In the genomic region with DNA sequence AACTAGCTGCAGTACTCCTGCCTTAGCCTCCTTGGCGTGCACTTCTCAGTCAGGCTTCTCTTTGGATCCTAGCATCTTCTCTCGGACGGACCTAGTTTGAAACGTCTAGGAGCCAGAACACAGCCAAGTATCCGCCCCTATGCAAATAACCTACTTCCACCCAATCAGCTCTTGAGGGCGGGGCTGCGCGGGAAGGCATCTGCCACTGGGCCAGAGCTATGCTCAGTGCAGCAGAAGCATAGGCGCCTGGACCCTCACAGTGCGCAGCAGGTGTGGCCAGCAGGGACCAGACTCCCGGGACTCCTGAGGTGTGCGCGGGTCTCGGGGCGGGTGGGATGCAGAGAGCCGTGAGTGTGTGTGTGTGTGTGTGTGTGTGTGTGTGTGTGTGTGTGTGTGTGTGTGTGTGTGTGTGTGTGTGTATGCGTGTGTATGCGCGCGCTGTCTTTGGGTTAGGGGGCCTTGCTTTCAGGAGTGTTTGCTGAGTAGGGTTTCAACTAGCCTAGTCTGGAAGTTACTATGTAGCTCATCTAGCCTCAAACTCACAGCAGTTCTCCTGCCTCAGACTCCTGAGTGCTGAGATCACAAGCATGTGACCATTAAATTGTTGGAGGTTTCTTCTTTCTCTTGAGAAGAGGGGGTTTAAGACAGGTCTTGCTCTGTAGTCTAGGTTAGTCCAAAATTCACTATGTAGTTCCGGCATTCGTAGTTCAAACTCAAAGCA, we compare ENCODE assay signal across 8 mouse cellular contexts. TPM values are rescaled to one million over a fixed set of nuclear protein-coding genes. Genes with fewer than 3 reads are reported as not detected.
DNase-seq lines count a peak whose midpoint lies in the region; ATAC-seq and TF ChIP-seq lines count a peak whose summit lies in the region.

No protein-coding gene starts in this region.

- no peaks in the 10 kb centered on the region for H3K36me3 ChIP-seq in heart, adult 2 months (ENCODE audit: control insufficient read depth, insufficient read depth, low read length)
- H3K36me3 ChIP-seq in liver, embryonic 15.5 days (replicated peaks) = no peaks in the 10 kb centered on the region
- H3K36me3 ChIP-seq in neural tube, embryonic 11.5 days (ENCODE audit: control insufficient read depth, insufficient read depth, low read length) = no peaks in the 10 kb centered on the region

- H3K9ac ChIP-seq in heart, adult 2 months (ENCODE audit: low read depth, low read length) = no peak overlapping the region
- no peak overlapping the region for H3K9ac ChIP-seq in liver, embryonic 15.5 days
- no peak overlapping the region for H3K9ac ChIP-seq in neural tube, embryonic 11.5 days (ENCODE audit: low read length)

- no peak for TF ChIP-seq POLR2A in heart, adult 2 months (IDR thresholded peaks at IDR 0.05; ENCODE audit: insufficient read depth, low read depth, low read length)

- H3K27ac ChIP-seq in heart, adult 2 months = no peak overlapping the region
- no peak overlapping the region for H3K27ac ChIP-seq in liver, embryonic 15.5 days (replicated peaks)
- no peak overlapping the region for H3K27ac ChIP-seq in neural tube, embryonic 11.5 days (ENCODE audit: low read depth, low read length)

- 19% methylated on average over 22 of the region's 22 CpGs for WGBS in heart, adult 2 months
- 16% methylated on average over 22 of the region's 22 CpGs for WGBS in liver, embryonic 15.5 days (ENCODE audit: insufficient replicate concordance)
- WGBS in neural tube, embryonic 11.5 days = 13% methylated on average over 13 of the region's 22 CpGs

- no peak for TF ChIP-seq EP300 in heart, adult 2 months (IDR thresholded peaks at IDR 0.05; ENCODE audit: insufficient read depth, low read depth, low read length)

- H3K27me3 ChIP-seq in heart, adult 2 months (ENCODE audit: control insufficient read depth, insufficient read depth, low read length) = no peaks in the 10 kb centered on the region
- peaks cover 42% of the 10 kb centered on the region for H3K27me3 ChIP-seq in liver, embryonic 15.5 days
- H3K27me3 ChIP-seq in neural tube, embryonic 11.5 days (ENCODE audit: control insufficient read depth, insufficient read depth, low read length) = no peaks in the 10 kb centered on the region

- intact Hi-C loops in heart, adult 2 months (cut with DNase I) = no loop called here

- H3K79me2 ChIP-seq in heart, adult 2 months (replicated peaks; ENCODE audit: control insufficient read depth, insufficient read depth, low read length) = no peaks in the 10 kb centered on the region

- peaks cover 1% of the 10 kb centered on the region for H3K4me1 ChIP-seq in heart, adult 2 months (ENCODE audit: control insufficient read depth, insufficient read depth, low read length)
- H3K4me1 ChIP-seq in liver, embryonic 15.5 days (replicated peaks) = peaks cover 22% of the 10 kb centered on the region
- H3K4me1 ChIP-seq in neural tube, embryonic 11.5 days (ENCODE audit: control insufficient read depth, insufficient read depth, low read length) = no peaks in the 10 kb centered on the region

- no peaks in the 10 kb centered on the region for H3K9me3 ChIP-seq in liver, embryonic 15.5 days (replicated peaks)
- H3K9me3 ChIP-seq in neural tube, embryonic 11.5 days (ENCODE audit: control insufficient read depth, low read length) = no peaks in the 10 kb centered on the region

- H3K4me3 ChIP-seq in heart, adult 2 months = no peak overlapping the region
- H3K4me3 ChIP-seq in liver, embryonic 15.5 days (replicated peaks) = 0 out of 2 replicates have a peak overlapping the region, but pooled peaks have one; percentile 20
- no peak overlapping the region for H3K4me3 ChIP-seq in neural tube, embryonic 11.5 days (ENCODE audit: low read depth, low read length)

- peak; percentile 86 for ATAC-seq in liver, embryonic 15.5 days (ENCODE audit: insufficient read depth)
- peak; percentile 92 for ATAC-seq in neural tube, embryonic 11.5 days (ENCODE audit: insufficient read depth, low FRiP score, low TSS enrichment)

- peak; percentile 32 for DNase-seq in urinary bladder, postnatal 25 days (ENCODE audit: low spot score)
- DNase-seq in urinary bladder, adult 2 months (ENCODE audit: low spot score) = no peak
- peak; percentile 74 for DNase-seq in embryo, embryonic 9.5 days (ENCODE audit: extremely low spot score)
- DNase-seq in heart, adult 2 months = peak; percentile 47 to 55
- DNase-seq in kidney, adult 11 months = peak; percentile 55
- peak; percentile 83 for DNase-seq in neural tube, embryonic 11.5 days (ENCODE audit: low spot score)
- peak; percentile 19 for DNase-seq in telencephalon, adult 2 months (ENCODE audit: low read depth, low spot score)

- no peak for TF ChIP-seq CTCF in heart, adult 2 months (IDR thresholded peaks at IDR 0.05)

- H3K4me2 ChIP-seq in liver, embryonic 15.5 days = peak overlapping the region; percentile 55
- H3K4me2 ChIP-seq in neural tube, embryonic 11.5 days (ENCODE audit: low read depth) = peak overlapping the region; percentile 25; the same call in 1 of the 2 replicates

RNA-seq across cellular contexts. Expression of a gene that starts 13.2 kb away (rescaled TPM):
- 0.29 and 0.35 TPM in 2 replicates for polyA plus RNA-seq in urinary bladder, adult 2 months (2012; rRNA removed)
- total RNA-seq in heart, adult 2 months (2021) = under 1 TPM; 0.25 to 0.44 TPM
- 0.27 and 0.38 TPM in 2 replicates for polyA plus RNA-seq in heart, adult 2 months (2012; rRNA removed)
- not detected in 2 replicates for polyA plus RNA-seq in liver, embryonic 15.5 days (2015; fragmentation: Nextera tagmentation; extraction: Ambion mirVana)
- polyA plus RNA-seq in neural tube, embryonic 11.5 days (2014; fragmentation: Nextera tagmentation; extraction: Ambion mirVana) = 0.39 and 0.58 TPM in 2 replicates

RNA-seq across cellular contexts. Expression of a gene that starts 13.4 kb away (rescaled TPM):
- polyA plus RNA-seq in urinary bladder, adult 2 months (2012; rRNA removed) = 73.8 and 74.1 TPM in 2 replicates
- total RNA-seq in heart, adult 2 months (2021) = 10 to 100 TPM; 22.6 to 23.7 TPM
- polyA plus RNA-seq in heart, adult 2 months (2012; rRNA removed) = 45.3 and 46.6 TPM in 2 replicates
- 22.4 and 25.7 TPM in 2 replicates for polyA plus RNA-seq in liver, embryonic 15.5 days (2015; fragmentation: Nextera tagmentation; extraction: Ambion mirVana)
- polyA plus RNA-seq in neural tube, embryonic 11.5 days (2014; fragmentation: Nextera tagmentation; extraction: Ambion mirVana) = 52.1 and 52.2 TPM in 2 replicates

RNA-seq across cellular contexts. Expression of a gene that starts 13.7 kb away (rescaled TPM):
- 14.8 and 17.3 TPM in 2 replicates for polyA plus RNA-seq in urinary bladder, adult 2 months (2012; rRNA removed)
- total RNA-seq in heart, adult 2 months (2021) = 10 to 100 TPM; 18.1 to 18.6 TPM
- polyA plus RNA-seq in heart, adult 2 months (2012; rRNA removed) = 30.9 and 41.5 TPM in 2 replicates
- polyA plus RNA-seq in liver, embryonic 15.5 days (2015; fragmentation: Nextera tagmentation; extraction: Ambion mirVana) = 6.5 and 7.3 TPM in 2 replicates
- 13.0 and 13.3 TPM in 2 replicates for polyA plus RNA-seq in neural tube, embryonic 11.5 days (2014; fragmentation: Nextera tagmentation; extraction: Ambion mirVana)

RNA-seq across cellular contexts. Expression of a gene that starts 19.5 kb away (rescaled TPM):
- 55.4 and 80.0 TPM in 2 replicates for polyA plus RNA-seq in urinary bladder, adult 2 months (2012; rRNA removed)
- total RNA-seq in heart, adult 2 months (2021) = 100 to 1,000 TPM in 1 of 2 experiments, 10 to 100 TPM in 1; 93.6 to 108 TPM
- polyA plus RNA-seq in heart, adult 2 months (2012; rRNA removed) = 134 and 145 TPM in 2 replicates
- 28.1 and 31.9 TPM in 2 replicates for polyA plus RNA-seq in liver, embryonic 15.5 days (2015; fragmentation: Nextera tagmentation; extraction: Ambion mirVana)
- 36.4 and 36.8 TPM in 2 replicates for polyA plus RNA-seq in neural tube, embryonic 11.5 days (2014; fragmentation: Nextera tagmentation; extraction: Ambion mirVana)

RNA-seq across cellular contexts. Expression of a gene that starts 21.6 kb away (rescaled TPM):
- 18.0 and 25.1 TPM in 2 replicates for polyA plus RNA-seq in urinary bladder, adult 2 months (2012; rRNA removed)
- total RNA-seq in heart, adult 2 months (2021) = 1 to 10 TPM; 5.5 to 7.6 TPM
- polyA plus RNA-seq in heart, adult 2 months (2012; rRNA removed) = 7.0 and 10.7 TPM in 2 replicates
- 16.8 and 17.4 TPM in 2 replicates for polyA plus RNA-seq in liver, embryonic 15.5 days (2015; fragmentation: Nextera tagmentation; extraction: Ambion mirVana)
- 18.9 and 20.6 TPM in 2 replicates for polyA plus RNA-seq in neural tube, embryonic 11.5 days (2014; fragmentation: Nextera tagmentation; extraction: Ambion mirVana)
